Mouse (Mus musculus) kidney, postnatal 14 days (tissue): ENCODE data around the gene Slc51b.

Experiments
- DNase-seq: peaks from one replicate; pipeline ENCODE4 v3.0.0; 2022; ENCODE audit warnings: mixed read lengths

The Slc51b gene

DNA sequence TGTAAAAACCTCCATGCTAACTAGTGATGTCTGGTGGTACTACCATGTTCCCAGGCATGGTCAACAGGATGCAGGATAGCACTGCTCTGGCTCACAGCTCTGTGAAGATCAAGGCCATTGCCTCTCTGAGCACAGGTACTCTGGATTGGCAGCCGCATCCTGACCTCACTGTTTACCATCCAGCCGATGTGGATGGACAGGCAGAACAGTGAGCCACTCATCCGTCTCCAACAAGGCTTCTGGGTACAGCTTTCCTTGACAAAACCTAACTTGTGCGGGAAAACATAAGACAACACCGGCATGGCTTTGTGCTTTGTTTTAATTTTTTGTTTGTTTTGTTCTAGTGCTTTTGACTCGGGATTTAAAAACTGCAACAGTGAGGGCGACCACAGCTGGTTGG, 57.0 kb downstream of the Slc51b start:
- DNase-seq: no peak

DNA sequence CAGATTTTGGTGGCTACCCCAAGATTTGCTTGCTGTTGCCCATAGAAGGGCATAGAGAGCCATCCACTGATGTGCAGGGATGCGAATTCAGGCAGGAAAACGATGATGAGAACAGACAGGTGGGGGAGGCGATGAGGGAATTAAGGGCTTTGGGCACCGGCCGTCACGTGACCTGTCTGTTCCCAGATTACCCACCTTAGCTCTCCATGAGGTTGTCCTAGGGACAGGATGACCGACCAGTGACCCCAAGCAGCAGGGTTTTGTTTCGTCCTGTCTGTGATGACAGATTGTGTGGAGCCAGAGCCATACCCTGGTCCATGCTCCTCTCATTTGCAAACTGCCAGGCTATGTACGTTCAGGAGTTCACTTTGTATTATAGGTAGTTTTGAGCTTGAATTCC, 59.1 kb downstream of the Slc51b start:
- DNase-seq: no peak
